ENCODE assay signal across 37 mouse cellular contexts in the genomic region with DNA sequence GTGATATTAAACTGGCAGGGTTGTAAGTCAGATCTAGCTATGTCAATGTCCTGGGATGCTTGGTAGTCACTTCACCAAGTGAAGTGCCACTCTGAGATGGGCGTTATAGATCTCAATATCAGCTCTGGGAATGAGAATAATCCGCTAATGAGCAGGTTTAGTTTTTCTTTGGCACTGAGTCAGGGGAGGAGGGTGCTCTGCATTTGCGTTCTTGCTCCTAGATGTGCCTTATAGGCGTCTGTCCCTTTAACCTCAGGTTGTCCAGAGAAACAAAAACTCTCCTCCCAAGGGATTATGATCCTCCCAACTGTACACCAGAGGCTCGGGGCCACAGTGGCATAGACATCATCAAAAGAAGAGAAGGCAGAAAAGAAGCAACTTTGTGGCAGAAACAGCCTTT. TPM values are rescaled to one million over a fixed set of nuclear protein-coding genes. Genes with fewer than 3 reads are reported as not detected.
"Had no signal": no experiment of that assay in that cellular context is flagged by ENCODE, and none has a peak within 500 bp of the region (broad histone marks: within the 10 kb centered on the region; RNA-seq: fewer than 3 reads in every experiment).

A gene (plus strand): TSS at position 301 of the 400 bp plus-strand sequence.

- ATAC-seq: liver, embryonic 12.5 days; liver, postnatal 0 days; lung, postnatal 0 days; midbrain, embryonic 13.5 days; midbrain, embryonic 15.5 days; midbrain, embryonic 16.5 days had no signal

- DNase-seq: left cerebral cortex, postnatal 4 days; liver; liver, embryonic 13.5 days; liver, postnatal 0 days; lung, adult 18-20 months; lung, adult 2 months; lung, embryonic 14.5 days; lung, postnatal 10 days; lung, postnatal 14 days; lung, postnatal 36 days; lung, postnatal 4 days; midbrain, embryonic 14.5 days had no signal

- H3K4me3 ChIP-seq: limb, embryonic 10.5 days; limb, embryonic 12.5 days; limb, embryonic 13.5 days; limb, embryonic 15.5 days; liver, embryonic 12.5 days; liver, embryonic 13.5 days; liver, embryonic 15.5 days; lung, embryonic 15.5 days; megakaryocyte, embryonic 14.5 days; midbrain, embryonic 10.5 days; midbrain, embryonic 12.5 days; midbrain, embryonic 13.5 days; midbrain, embryonic 15.5 days; myocyte had no signal

- H3K27me3 ChIP-seq: limb, embryonic 12.5 days; limb, embryonic 13.5 days; limb, embryonic 15.5 days; liver, embryonic 12.5 days; liver, embryonic 13.5 days; liver, embryonic 15.5 days; lung, embryonic 15.5 days; midbrain, embryonic 12.5 days; midbrain, embryonic 13.5 days; midbrain, embryonic 15.5 days had no signal

- H3K4me2 ChIP-seq: limb, embryonic 12.5 days; limb, embryonic 13.5 days; limb, embryonic 15.5 days; liver, embryonic 11.5 days; liver, embryonic 12.5 days; liver, embryonic 13.5 days; liver, embryonic 15.5 days; lung, embryonic 14.5 days; lung, embryonic 15.5 days; midbrain, embryonic 11.5 days; midbrain, embryonic 12.5 days; midbrain, embryonic 13.5 days; midbrain, embryonic 15.5 days had no signal

- H3K4me1 ChIP-seq: limb, embryonic 10.5 days; limb, embryonic 12.5 days; limb, embryonic 13.5 days; limb, embryonic 15.5 days; liver, embryonic 12.5 days; liver, embryonic 13.5 days; liver, embryonic 15.5 days; lung, embryonic 15.5 days; megakaryocyte, embryonic 14.5 days; midbrain, embryonic 10.5 days; midbrain, embryonic 12.5 days; midbrain, embryonic 13.5 days; midbrain, embryonic 15.5 days had no signal

- H3K9me3 ChIP-seq: limb, embryonic 10.5 days; limb, embryonic 12.5 days; limb, embryonic 13.5 days; limb, embryonic 15.5 days; liver, embryonic 12.5 days; liver, embryonic 13.5 days; liver, embryonic 15.5 days; lung, embryonic 15.5 days; megakaryocyte, embryonic 14.5 days; midbrain, embryonic 10.5 days; midbrain, embryonic 12.5 days; midbrain, embryonic 13.5 days; midbrain, embryonic 15.5 days had no signal

- H3K36me3 ChIP-seq: limb, embryonic 10.5 days; limb, embryonic 12.5 days; limb, embryonic 13.5 days; limb, embryonic 15.5 days; liver, embryonic 12.5 days; liver, embryonic 13.5 days; liver, embryonic 15.5 days; lung, embryonic 15.5 days; midbrain, embryonic 10.5 days; midbrain, embryonic 12.5 days; midbrain, embryonic 13.5 days; midbrain, embryonic 15.5 days had no signal

- H3K27ac ChIP-seq: limb, embryonic 10.5 days; limb, embryonic 12.5 days; limb, embryonic 13.5 days; limb, embryonic 15.5 days; liver, embryonic 12.5 days; liver, embryonic 13.5 days; liver, embryonic 14.5 days; liver, embryonic 15.5 days; lung, embryonic 15.5 days; macrophage; midbrain, embryonic 10.5 days; midbrain, embryonic 12.5 days; midbrain, embryonic 13.5 days; midbrain, embryonic 15.5 days had no signal

- H3K9ac ChIP-seq: limb, embryonic 12.5 days; limb, embryonic 13.5 days; limb, embryonic 15.5 days; liver, embryonic 12.5 days; liver, embryonic 13.5 days; liver, embryonic 14.5 days; liver, embryonic 15.5 days; liver, postnatal 0 days; lung, embryonic 14.5 days; lung, embryonic 15.5 days; midbrain, embryonic 12.5 days; midbrain, embryonic 13.5 days; midbrain, embryonic 15.5 days had no signal

RNA-seq across cellular contexts. Expression of the gene that starts here (rescaled TPM):
- polyA plus RNA-seq: limb, embryonic 10.5 days; limb, embryonic 11.5 days; limb, embryonic 12.5 days; limb, embryonic 13.5 days; limb, embryonic 14.5 days; limb, embryonic 15.5 days; liver, adult 2 months; liver, embryonic 11.5 days; liver, embryonic 12.5 days; liver, embryonic 13.5 days; liver, embryonic 14.5 days; liver, embryonic 15.5 days; liver, embryonic 16.5 days; liver, postnatal 0 days; lung, adult 2 months; lung, embryonic 14.5 days; lung, embryonic 16.5 days; lung, postnatal 0 days; macrophage; midbrain, embryonic 10.5 days; midbrain, embryonic 11.5 days; midbrain, embryonic 12.5 days; midbrain, embryonic 13.5 days; midbrain, embryonic 14.5 days; midbrain, embryonic 15.5 days; midbrain, embryonic 16.5 days; myocyte; neural tube, embryonic 11.5 days had no signal
